ENCODE assay signal across 8 mouse cellular contexts in the genomic region with DNA sequence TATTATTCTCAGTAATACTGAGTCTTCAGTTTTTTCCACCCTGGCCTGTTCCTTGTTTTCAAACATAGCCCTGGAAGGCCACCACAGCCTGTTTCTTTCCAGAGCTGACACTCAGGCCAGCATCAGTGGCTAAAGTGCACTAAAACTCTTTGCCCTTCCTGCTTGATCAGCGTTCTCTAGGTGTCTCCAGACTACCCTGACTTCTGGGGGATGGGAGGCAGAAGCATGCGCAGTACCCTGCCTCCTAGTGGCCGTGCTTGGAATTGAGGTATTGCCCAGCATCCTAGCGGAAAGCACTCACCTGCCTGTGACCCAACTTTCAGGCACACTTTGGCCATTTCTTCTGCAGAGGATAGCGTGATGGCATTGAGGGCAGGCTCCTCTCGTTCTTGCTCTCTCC. TPM values are rescaled to one million over a fixed set of nuclear protein-coding genes. Genes with fewer than 3 reads are reported as not detected.
DNase-seq lines count a peak whose midpoint lies in the region; ATAC-seq and TF ChIP-seq lines count a peak whose summit lies in the region.

No protein-coding gene starts in this region.

- no peak overlapping the region for H3K4me3 ChIP-seq in liver, adult 2 months (ENCODE audit: insufficient read depth, low read depth, low read length)
- no peak overlapping the region for H3K4me3 ChIP-seq in liver, embryonic 12.5 days
- H3K4me3 ChIP-seq in kidney, postnatal 0 days (replicated peaks; ENCODE audit: low read depth, low read length) = no peak overlapping the region
- no peak overlapping the region for H3K4me3 ChIP-seq in midbrain, postnatal 0 days (ENCODE audit: low read depth, low read length)

- ATAC-seq in liver, embryonic 12.5 days = no peak
- peak; percentile 88 for ATAC-seq in kidney, postnatal 0 days (replicated peaks; ENCODE audit: low FRiP score, low read depth)
- no peak for ATAC-seq in midbrain, postnatal 0 days (ENCODE audit: low FRiP score)

- no peak overlapping the region for H3K9ac ChIP-seq in liver, adult 2 months (ENCODE audit: low read depth, low read length)
- no peak overlapping the region for H3K9ac ChIP-seq in liver, embryonic 12.5 days
- no peak overlapping the region for H3K9ac ChIP-seq in kidney, postnatal 0 days (ENCODE audit: low read depth, low read length)
- H3K9ac ChIP-seq in midbrain, postnatal 0 days (replicated peaks; ENCODE audit: low read length, poor library complexity, severe bottlenecking) = no peak overlapping the region

- H3K4me1 ChIP-seq in liver, adult 2 months (ENCODE audit: control insufficient read depth, insufficient read depth, low read length) = no peaks in the 10 kb centered on the region
- peaks cover 7% of the 10 kb centered on the region; the same call in 1 of the 2 replicates for H3K4me1 ChIP-seq in liver, embryonic 12.5 days
- H3K4me1 ChIP-seq in kidney, postnatal 0 days (replicated peaks; ENCODE audit: insufficient read depth, low read length) = no peaks in the 10 kb centered on the region
- no peaks in the 10 kb centered on the region for H3K4me1 ChIP-seq in midbrain, postnatal 0 days (ENCODE audit: insufficient read depth, low read length)

- no peak overlapping the region for H3K27ac ChIP-seq in liver, adult 2 months (replicated peaks; ENCODE audit: insufficient read depth, low read depth, low read length)
- H3K27ac ChIP-seq in liver, embryonic 12.5 days = no peak overlapping the region
- peak overlapping the region; percentile 51 for H3K27ac ChIP-seq in kidney, postnatal 0 days
- H3K27ac ChIP-seq in midbrain, postnatal 0 days (ENCODE audit: low read depth, low read length) = no peak overlapping the region

- WGBS in liver, adult 2 months = 65% methylated on average over 6 of the region's 6 CpGs
- WGBS in liver, embryonic 12.5 days (ENCODE audit: insufficient replicate concordance) = 47% methylated on average over 6 of the region's 6 CpGs
- 62% methylated on average over 6 of the region's 6 CpGs for WGBS in kidney, postnatal 0 days
- 49% methylated on average over 6 of the region's 6 CpGs for WGBS in midbrain, postnatal 0 days

- no peaks in the 10 kb centered on the region for H3K79me2 ChIP-seq in liver, adult 2 months (ENCODE audit: control insufficient read depth, insufficient read depth, low read length)

- no peak overlapping the region for H3K4me2 ChIP-seq in liver, embryonic 12.5 days
- H3K4me2 ChIP-seq in kidney, postnatal 0 days (ENCODE audit: low read length) = no peak overlapping the region
- H3K4me2 ChIP-seq in midbrain, postnatal 0 days (ENCODE audit: low read depth, low read length, poor library complexity, severe bottlenecking) = no peak overlapping the region

- H3K36me3 ChIP-seq in liver, adult 2 months (ENCODE audit: control insufficient read depth, insufficient read depth, low read length) = peaks cover 1% of the 10 kb centered on the region; the same call in 1 of the 2 replicates
- H3K36me3 ChIP-seq in liver, embryonic 12.5 days = peaks cover 11% of the 10 kb centered on the region; the same call in 1 of the 2 replicates
- peaks cover 26% of the 10 kb centered on the region; the same call in 1 of the 2 replicates for H3K36me3 ChIP-seq in kidney, postnatal 0 days (ENCODE audit: insufficient read depth, low read length)
- no peaks in the 10 kb centered on the region for H3K36me3 ChIP-seq in midbrain, postnatal 0 days (ENCODE audit: insufficient read depth, low read length)

- DNase-seq in liver, adult 2 months (ENCODE audit: extremely low read depth, low read depth, low spot score) = peak; percentile 19
- peak; percentile 63 for DNase-seq in adrenal gland, postnatal 14 days
- DNase-seq in gastrocnemius, postnatal 14 days = peak; percentile 30
- peak; percentile 78 for DNase-seq in kidney, postnatal 0 days (ENCODE audit: low spot score)
- no peak for DNase-seq in midbrain, postnatal 0 days (ENCODE audit: low spot score)
- DNase-seq in frontal cortex, postnatal 14 days (ENCODE audit: low spot score in 2 of 2) = no peak
- no peak for DNase-seq in right cerebral cortex, adult 2 months (ENCODE audit: low spot score in 2 of 2)

- no peak for TF ChIP-seq POLR2A in liver, adult 2 months (IDR thresholded peaks at IDR 0.05; ENCODE audit: extremely low read depth, insufficient read depth, low read length)

- H3K27me3 ChIP-seq in liver, adult 2 months (ENCODE audit: control insufficient read depth, insufficient read depth, low read length) = no peaks in the 10 kb centered on the region
- H3K27me3 ChIP-seq in liver, embryonic 12.5 days (replicated peaks) = no peaks in the 10 kb centered on the region
- H3K27me3 ChIP-seq in kidney, postnatal 0 days (ENCODE audit: insufficient read depth, low read length) = no peaks in the 10 kb centered on the region
- no peaks in the 10 kb centered on the region for H3K27me3 ChIP-seq in midbrain, postnatal 0 days (ENCODE audit: insufficient read depth, low read length)

- intact Hi-C loops in gastrocnemius, postnatal 14 days (cut with DNase I; ENCODE audit: low total_unique reads) = no loop called here

- TF ChIP-seq CTCF in liver, adult 2 months (IDR thresholded peaks at IDR 0.05; ENCODE audit: low read depth, low read length) = peak; percentile 86
- peak; percentile 83 for TF ChIP-seq CTCF in kidney, postnatal 0 days (IDR thresholded peaks at IDR 0.05; ENCODE audit: low read depth)
- TF ChIP-seq CTCF in midbrain, postnatal 0 days (IDR thresholded peaks at IDR 0.05) = peak; percentile 62

- H3K9me3 ChIP-seq in liver, embryonic 12.5 days (replicated peaks) = no peaks in the 10 kb centered on the region; the same call in 1 of the 2 replicates
- no peaks in the 10 kb centered on the region for H3K9me3 ChIP-seq in kidney, postnatal 0 days (replicated peaks; ENCODE audit: low read length)
- H3K9me3 ChIP-seq in midbrain, postnatal 0 days (ENCODE audit: low read length) = no peaks in the 10 kb centered on the region

RNA-seq across cellular contexts. Expression of a gene that starts 25.8 kb away (rescaled TPM):
- 2.3 and 6.2 TPM in 2 replicates for total RNA-seq in liver, adult 2 months (2014; rRNA removed)
- polyA plus RNA-seq in liver, adult 2 months (2012; rRNA removed) = 5.9 and 6.0 TPM in 2 replicates
- 24.1 and 24.2 TPM in 2 replicates for polyA plus RNA-seq in liver, embryonic 12.5 days (2016; fragmentation: Nextera tagmentation; extraction: Ambion mirVana)
- 44.7 and 46.2 TPM in 2 replicates for total RNA-seq in adrenal gland, postnatal 14 days (2021)
- total RNA-seq in gastrocnemius, postnatal 14 days (2021) = 10 to 100 TPM; 46.5 to 62.5 TPM
- polyA plus RNA-seq in kidney, postnatal 0 days (2015; fragmentation: Nextera tagmentation; extraction: Ambion mirVana) = 65.3 and 71.0 TPM in 2 replicates
- total RNA-seq in midbrain, postnatal 0 days (2014; rRNA removed) = 35.2 and 39.0 TPM in 2 replicates
- polyA plus RNA-seq in midbrain, postnatal 0 days (2015; fragmentation: Nextera tagmentation; extraction: Ambion mirVana) = 18.6 and 21.3 TPM in 2 replicates

RNA-seq across cellular contexts. Expression of a gene that starts 46.7 kb away (rescaled TPM):
- total RNA-seq in liver, adult 2 months (2014; rRNA removed) = 82.1 and 87.2 TPM in 2 replicates
- 15.9 and 21.8 TPM in 2 replicates for polyA plus RNA-seq in liver, adult 2 months (2012; rRNA removed)
- polyA plus RNA-seq in liver, embryonic 12.5 days (2016; fragmentation: Nextera tagmentation; extraction: Ambion mirVana) = 118 and 123 TPM in 2 replicates
- 71.3 and 75.4 TPM in 2 replicates for total RNA-seq in adrenal gland, postnatal 14 days (2021)
- total RNA-seq in gastrocnemius, postnatal 14 days (2021) = 10 to 100 TPM; 68.0 to 70.2 TPM
- 242 and 246 TPM in 2 replicates for polyA plus RNA-seq in kidney, postnatal 0 days (2015; fragmentation: Nextera tagmentation; extraction: Ambion mirVana)
- total RNA-seq in midbrain, postnatal 0 days (2014; rRNA removed) = 72.8 and 85.3 TPM in 2 replicates
- polyA plus RNA-seq in midbrain, postnatal 0 days (2015; fragmentation: Nextera tagmentation; extraction: Ambion mirVana) = 131 and 137 TPM in 2 replicates

Comparison
In these comparisons a context has a peak if more than half of its experiments do, and no peak if none do; other contexts are left out.
1. DNase-seq: peak in liver, adult 2 months (single experiment), adrenal gland, postnatal 14 days (single experiment), gastrocnemius, postnatal 14 days (single experiment) and kidney, postnatal 0 days (single experiment); none in midbrain, postnatal 0 days (single experiment), frontal cortex, postnatal 14 days (0 of 2) and right cerebral cortex, adult 2 months (0 of 2).
2. Peak in every context shown above with its lines, with median percentiles within 50 percentile points of each other: CTCF ChIP-seq.